Mouse (Mus musculus): Measurements from ENCODE around the gene Slc35d1. TPM values are rescaled to one million over a fixed set of nuclear protein-coding genes. Genes with fewer than 3 reads are reported as not detected.

Slc35d1 gene
- polyA plus RNA-seq, 1 experiment from 2014 or later: 9.3 TPM

Other genes starting within 250 kb of the Slc35d1 start
- 0.38 TPM in 1 of 2 replicates, not detected in the other for gene Tctex1d1, start 236.6 kb downstream of the Slc35d1 start, polyA plus RNA-seq (2016; fragmentation: Nextera tagmentation; extraction: Ambion mirVana)
- not detected in 2 replicates for gene Insl5, start 188.3 kb downstream of the Slc35d1 start, polyA plus RNA-seq (2016; fragmentation: Nextera tagmentation; extraction: Ambion mirVana)
- gene Mier1, start 100.8 kb downstream of the Slc35d1 start, polyA plus RNA-seq (2016; fragmentation: Nextera tagmentation; extraction: Ambion mirVana): 26.6 and 31.6 TPM in 2 replicates
- gene Wdr78, start 100.6 kb downstream of the Slc35d1 start, polyA plus RNA-seq (2016; fragmentation: Nextera tagmentation; extraction: Ambion mirVana): 1.8 and 2.5 TPM in 2 replicates
- not detected in 2 replicates for gene 4921539E11Rik, start 75.7 kb upstream of the Slc35d1 start, polyA plus RNA-seq (2016; fragmentation: Nextera tagmentation; extraction: Ambion mirVana)
- 22.9 and 23.7 TPM in 2 replicates for gene Oma1, start 98.6 kb upstream of the Slc35d1 start, polyA plus RNA-seq (2016; fragmentation: Nextera tagmentation; extraction: Ambion mirVana)

Measured in heart, embryonic 10.5 days (tissue).